Mouse (Mus musculus): ENCODE results near the gene Xkr8.
A peak's percentile ranks its signal among the peaks of the same experiment; 100 is the strongest.

DNA sequence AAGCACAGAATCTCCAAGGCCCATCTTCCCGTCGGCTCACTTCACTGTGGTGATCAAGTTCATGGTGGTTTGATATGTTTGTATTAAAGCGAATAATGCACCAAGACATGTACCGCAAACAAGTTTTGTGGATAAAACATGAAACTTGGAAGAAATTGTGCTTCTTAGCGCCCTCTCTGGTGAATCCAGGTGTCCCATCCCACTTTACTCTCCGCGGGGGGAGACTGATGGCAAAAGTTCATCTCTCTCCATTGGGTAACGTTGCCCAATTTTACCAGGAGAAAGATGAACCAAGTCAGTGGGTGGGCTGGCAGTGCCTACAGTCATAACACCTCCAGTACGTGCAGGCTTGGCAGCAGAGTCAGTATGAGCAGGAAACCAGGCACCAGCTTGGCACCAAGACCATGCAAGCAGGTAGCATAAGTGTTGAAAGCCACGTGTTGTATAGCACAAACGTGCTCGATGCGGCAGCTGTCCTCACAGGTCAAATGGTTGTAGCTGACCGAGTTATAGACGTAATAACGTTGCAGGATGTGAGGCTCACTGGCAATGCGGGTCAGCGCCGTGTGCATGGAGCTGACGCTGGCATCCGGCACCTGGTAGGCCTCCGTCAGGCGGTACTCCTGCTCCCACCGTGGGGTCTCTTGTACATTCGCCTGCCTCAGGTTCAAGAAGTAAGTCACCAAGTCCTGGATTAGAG lies 875 bp upstream of the Xkr8 start:
- TF ChIP-seq CTCF (IDR thresholded peaks at IDR 0.05; ENCODE audit: low read depth) (peak; percentile 28), EP300 (optimal IDR thresholded peaks at IDR 0.05) (no peak)

Data from stomach, postnatal 0 days (tissue).